Mouse (Mus musculus) cerebellum, adult 9-10 months (tissue): ENCODE measurements around the gene Gphb5.

ENCODE experiments used
- DNase-seq: peaks from one replicate; pipeline ENCODE4 v3.0.0; 2022

Gphb5 gene

DNA sequence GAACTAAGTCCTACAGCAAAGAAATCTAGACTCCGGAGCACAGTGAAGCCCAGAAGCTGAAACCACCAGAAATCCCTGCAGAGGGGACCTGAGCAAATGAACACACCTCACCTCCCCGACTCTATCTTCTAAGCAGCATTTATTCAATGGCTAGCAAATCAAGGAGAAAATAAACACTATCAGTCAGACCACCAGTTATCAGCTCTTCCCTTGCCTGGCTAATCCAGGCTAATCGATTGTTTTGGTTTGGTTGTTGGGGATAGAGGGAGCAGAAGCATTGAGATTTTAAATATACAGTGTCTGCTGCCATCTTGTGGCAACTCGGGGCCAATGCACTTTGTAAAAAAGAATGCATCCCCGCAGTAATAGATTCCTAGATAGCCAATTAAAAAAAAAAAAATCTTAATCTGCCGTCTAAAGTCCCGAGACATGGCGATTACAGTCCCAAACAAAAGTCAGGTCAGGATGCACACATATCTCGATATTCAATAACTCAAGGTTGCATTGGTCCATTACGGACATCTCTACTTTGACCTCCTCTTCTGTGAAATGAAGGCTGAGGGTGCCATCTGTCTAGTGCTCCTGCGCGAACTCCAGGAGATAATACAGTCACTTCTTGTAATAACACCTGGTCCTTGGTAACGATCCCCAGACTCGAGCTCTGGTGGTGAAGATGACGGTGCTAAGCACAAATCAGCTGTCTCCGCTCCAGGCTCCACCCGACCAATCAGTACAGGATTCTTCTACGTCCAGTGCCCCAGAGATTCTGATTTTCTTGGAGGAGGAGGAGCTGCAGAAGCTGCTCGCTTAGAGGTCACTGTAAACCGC is 27.1 kb downstream of the Gphb5 start:
- peak; percentile 58 for DNase-seq

DNA sequence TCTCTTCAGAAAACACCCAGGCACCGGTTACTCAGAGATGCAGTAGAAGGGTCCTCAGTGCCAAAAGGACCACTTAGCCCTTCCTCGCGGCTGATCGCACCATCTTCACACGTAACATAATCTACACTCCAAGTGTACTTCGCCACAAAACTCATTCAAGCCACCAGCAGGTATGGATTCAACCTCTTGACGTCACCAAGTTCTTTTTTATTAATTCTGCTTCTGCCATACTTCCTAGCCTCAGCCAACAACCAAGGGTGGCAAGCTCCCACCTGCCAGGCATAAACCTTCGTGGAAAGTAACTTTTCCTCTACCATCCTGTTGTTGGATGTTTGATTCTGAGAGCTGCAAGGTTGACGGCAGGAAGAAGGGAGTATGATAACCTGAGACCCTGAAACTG is 28.1 kb downstream of the Gphb5 start:
- DNase-seq = no peak

DNA sequence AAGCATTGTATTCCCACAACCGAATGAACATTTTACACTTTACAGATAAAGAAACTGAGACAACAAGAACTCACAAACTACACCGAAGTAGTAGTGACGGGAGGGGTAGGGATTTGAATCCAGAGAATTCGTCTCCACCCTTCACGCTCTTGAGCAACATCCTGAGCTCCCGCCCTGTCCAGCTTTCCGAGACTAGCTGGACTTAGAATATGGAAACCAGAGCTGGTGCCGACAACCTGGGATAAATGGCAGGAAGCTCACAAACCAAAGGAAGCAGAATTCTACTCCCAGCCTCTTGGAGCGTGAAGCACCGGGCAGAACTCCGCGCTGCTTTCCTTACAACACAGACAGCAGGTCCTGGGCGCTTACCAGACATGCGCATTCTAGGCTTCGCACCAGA is 28.7 kb downstream of the Gphb5 start:
- no peak for DNase-seq

DNA sequence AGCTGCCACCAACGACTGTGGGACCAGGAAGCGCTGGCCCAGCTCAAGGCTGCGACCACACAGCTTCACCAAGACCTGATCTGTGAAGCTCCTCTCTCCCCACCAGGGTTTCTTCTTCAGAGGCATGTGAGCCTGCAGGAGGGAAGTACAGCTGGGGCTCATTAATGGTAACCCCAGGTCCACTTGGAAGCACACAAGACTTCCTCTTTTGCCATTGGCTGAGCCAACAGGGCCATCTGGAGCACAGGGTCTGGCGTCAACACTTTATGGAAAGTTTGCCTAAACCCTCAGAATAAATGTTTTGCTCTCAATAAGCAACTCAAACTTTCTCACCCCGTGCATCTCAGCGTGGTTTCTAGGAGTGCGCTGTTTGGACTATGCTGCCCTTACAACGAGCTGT is 29.4 kb downstream of the Gphb5 start:
- DNase-seq = no peak

DNA sequence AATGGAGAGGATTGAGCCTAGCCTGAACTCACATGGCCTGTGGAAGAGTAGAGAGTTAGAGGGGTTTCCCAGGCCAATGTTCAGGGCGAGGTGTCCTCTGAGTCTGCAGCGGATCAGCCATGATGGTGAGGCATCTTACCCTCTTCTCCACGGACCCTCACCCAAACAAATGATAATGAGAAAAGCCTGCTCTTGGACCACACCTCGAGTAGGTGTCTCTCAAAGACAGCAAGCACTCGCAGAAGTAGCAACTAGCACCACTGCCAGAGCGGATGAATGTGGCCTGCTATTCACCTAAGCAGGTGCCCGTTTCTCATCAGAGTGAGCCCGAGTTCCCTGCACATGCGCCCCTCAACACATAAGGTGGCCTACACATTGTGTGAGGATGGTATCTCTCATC is 29.9 kb downstream of the Gphb5 start:
- no peak for DNase-seq

DNA sequence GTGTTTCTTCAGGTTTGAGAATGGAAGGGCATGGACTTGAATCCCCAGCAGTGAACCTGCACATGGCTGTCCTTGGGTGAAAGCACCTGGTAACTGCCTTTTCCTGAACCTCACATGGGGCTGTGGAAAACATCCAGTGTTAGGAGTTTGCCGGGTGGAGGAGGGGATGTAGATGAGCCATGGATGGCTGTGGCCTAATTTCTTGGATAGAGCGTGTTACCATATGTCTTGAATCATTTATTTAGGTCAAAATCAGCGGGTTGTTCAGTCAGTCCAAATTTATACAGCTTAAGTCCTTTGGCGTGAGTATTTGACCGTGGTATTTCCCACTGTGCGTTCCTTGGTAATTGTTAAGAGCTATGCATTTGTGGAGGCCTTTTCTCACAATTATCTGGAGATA is 40.5 kb downstream of the Gphb5 start:
- DNase-seq = peak; percentile 86

DNA sequence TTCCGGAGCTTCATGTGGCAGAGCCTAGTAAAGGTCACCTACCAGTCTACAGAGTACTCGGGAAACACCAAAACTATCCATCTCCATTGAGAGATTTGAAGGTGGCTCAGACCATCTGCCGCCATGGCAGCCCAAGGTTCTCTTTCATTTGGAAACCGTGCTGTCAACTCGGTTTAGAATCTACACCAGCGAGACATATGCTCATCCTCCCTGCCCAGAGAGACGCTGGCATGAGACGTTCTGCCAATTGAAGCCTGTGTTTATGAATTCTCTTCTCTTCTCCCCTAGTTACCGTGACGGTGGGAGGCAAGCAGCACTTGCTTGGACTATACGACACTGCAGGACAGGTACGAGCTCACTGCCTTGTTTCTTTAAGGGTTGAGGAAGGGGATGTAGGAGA is 41.5 kb downstream of the Gphb5 start:
- peak; percentile 77 for DNase-seq

DNA sequence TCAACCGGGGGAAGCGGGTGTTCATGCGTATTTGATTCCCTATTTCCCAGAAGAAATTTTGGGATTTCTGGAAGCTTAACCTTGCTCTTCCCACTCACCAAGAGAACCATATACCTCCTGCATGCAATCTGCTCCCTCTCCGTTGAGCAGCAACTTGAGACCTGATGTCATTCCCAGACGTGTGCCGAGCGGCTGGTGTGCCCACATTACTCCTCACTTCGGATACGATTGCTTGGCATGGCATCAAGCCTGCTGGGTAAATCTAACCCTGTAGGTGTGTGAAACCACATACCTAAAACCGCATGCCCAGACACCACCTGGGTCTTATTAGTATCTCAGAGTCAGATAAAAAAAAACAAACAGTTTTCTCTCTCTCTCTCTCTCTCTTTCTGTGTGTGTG is 42.1 kb downstream of the Gphb5 start:
- peak; percentile 26 for DNase-seq

DNA sequence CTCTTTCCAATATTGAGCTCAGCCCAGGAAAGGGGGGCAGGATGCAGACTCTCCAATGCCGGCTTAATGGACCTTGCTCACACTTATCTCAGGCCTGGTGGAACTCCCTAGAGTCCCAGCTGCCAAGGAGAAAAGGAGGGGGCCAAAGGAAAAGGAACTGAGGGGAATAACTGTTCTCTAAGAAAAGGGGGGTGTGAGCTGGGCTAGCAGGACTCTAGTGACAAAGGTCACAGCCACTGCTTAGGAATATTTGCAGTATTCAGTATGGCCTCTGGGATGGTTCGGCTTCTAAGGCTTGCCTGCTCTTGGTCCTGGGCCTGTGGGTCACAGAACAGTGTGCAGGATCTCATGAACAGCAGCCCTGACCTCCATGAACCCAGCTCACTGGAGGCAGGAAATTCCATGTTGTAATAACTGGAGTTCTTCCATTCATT is 47.1 kb downstream of the Gphb5 start:
- DNase-seq = no peak

DNA sequence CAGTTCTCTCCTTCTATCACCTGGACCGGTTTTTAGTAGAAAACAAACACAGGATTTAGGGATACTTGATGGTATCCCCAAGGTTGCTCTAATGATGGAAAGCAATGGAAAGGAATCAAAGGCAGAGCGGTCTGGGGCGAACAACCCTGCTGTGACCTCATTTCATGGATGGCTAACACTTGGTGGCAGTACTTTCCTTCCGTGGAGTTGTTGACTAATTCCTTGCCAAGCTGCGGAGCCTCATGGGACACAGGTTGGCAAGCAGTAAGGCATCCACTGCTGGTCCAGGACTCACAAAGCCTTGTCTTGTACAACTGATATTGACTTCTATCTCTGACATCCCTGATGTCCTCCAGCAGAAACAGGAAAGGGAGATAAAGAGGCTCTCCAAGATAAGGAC is 48.1 kb downstream of the Gphb5 start:
- DNase-seq = peak; percentile 53

DNA sequence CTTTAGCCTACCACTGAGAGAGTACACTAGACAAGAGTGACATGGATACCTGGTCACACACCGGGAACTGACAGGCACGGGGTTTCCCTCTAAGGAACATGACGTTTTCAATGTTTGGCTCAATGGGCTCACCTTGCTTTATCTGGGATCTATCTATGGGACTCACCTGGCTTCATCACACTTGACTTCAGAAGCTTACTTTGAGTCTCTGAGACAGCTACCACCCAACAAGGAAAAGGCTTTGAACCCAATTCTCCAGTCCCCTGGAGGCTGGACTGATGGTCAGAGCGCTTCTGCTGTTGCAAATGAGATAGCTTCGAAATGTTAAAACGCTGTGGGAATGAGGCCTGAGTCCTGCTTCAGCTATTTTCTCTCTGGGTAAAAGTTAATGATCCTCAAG is 49.2 kb downstream of the Gphb5 start:
- DNase-seq = no peak

DNA sequence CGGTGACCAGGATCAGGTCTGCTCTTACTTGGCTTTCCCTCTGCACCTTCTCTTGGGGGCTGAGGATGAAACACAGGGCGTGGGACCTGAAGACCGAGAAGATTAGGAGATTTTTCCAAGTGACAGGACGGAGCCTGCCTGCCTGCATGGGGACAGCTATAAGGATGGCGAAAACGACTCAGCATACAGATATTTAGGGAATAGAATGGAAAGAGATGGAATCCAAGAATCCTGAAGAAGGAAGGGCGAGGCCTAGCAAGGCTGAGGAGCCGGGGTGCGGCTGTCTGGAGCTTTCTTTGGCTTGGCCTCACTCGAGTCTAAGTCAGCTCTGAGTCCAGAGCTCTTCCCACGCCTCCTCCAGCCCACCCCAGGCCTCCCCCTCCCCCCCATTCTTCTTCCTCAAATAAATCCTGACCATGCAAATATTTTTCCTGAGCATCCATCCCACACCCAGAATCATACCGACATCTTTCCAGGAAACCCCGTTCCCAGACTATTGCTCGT is 50.9 kb downstream of the Gphb5 start:
- DNase-seq = no peak

DNA sequence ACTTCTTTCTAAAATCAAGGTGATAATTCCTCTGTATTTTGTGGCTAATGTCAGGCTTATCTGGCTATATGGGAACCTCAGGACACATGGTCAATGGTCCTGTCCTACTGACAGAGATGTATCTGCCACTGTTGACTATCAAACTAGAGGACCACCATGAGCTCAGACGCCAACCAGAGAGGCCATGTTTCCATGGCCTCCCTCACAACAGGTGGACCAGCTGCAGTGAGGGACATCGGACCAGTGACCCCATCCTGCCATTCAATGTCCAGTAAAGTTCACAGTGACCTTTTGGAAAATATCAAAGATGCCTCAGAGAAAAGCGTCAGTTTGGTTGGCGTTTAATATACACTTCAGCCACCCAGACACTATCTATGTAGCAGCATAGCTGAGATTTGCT is 52.2 kb downstream of the Gphb5 start:
- DNase-seq = no peak

DNA sequence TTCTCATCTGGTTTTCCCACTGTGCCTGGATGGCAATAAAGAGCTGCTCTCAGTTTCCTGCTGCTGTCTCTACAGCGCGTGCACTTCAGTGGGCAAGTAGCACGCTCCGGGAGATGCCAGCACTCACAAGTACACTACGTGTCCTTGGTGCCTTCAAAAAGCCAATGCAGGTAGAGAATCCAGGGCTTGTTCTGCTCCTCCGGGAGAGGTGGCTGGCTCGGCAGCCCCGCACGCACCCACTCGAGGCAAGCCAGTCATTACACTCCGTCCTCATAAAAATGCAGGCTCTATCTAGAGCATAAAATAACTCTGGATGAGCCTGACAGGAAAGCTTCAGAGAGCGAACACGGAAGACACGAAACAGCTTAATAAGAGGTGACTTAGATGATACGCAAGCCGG is 54.1 kb downstream of the Gphb5 start:
- DNase-seq = no peak
